Mouse (Mus musculus) CH12.LX (cell line): ENCODE data around the gene Rspry1. TPM values are rescaled to one million over a fixed set of nuclear protein-coding genes. Genes with fewer than 3 reads are reported as not detected.

Source experiments
- DNase-seq: peaks from one replicate; pipeline ENCODE4 v3.0.0-alpha.2; 2013; ENCODE audit errors: extremely low read depth
- H3K27ac ChIP-seq: 2 replicates; pipeline ENCODE4 v1.5.1; 2012; ENCODE audit warnings: low read depth, mild to moderate bottlenecking, control low read depth, moderate library complexity; ENCODE audit not compliant: insufficient read depth
- H3K27me3 ChIP-seq: replicated peaks from 2 replicates; pipeline ENCODE3; 2012; ENCODE audit warnings: inconsistent platforms
- H3K36me3 ChIP-seq, 2 experiments: replicated peaks in 1 of 2; 2 replicates each; pipeline versions ENCODE3 to v1.6.1; 2012; ENCODE audit warnings: inconsistent platforms in 1 of 2, low read length in 1 of 2, mild to moderate bottlenecking in 1 of 2, mixed read lengths in 1 of 2, moderate library complexity in 1 of 2; ENCODE audit not compliant: control insufficient read depth in 1 of 2, insufficient read depth in 1 of 2
- H3K4me1 ChIP-seq, 2 experiments: 2 replicates each; pipeline ENCODE4 v1.6.1; 2012; ENCODE audit warnings: inconsistent platforms in 1 of 2, moderate library complexity in 1 of 2; ENCODE audit not compliant: insufficient read depth in 2 of 2, control insufficient read depth in 1 of 2
- H3K4me2 ChIP-seq: 2 replicates; pipeline ENCODE4 v1.6.1; 2012; ENCODE audit warnings: low read depth, mild to moderate bottlenecking, control low read depth; ENCODE audit not compliant: poor library complexity, insufficient read depth, severe bottlenecking
- H3K4me3 ChIP-seq, 3 experiments: fragments of 150-350 bp in 1 of 3; sonication (generic) in 1 of 3; replicated peaks in 1 of 3; 2 replicates each; pipeline versions ENCODE3 to v1.5.1; 2011 to 2012; ENCODE audit warnings: low read depth in 2 of 3, low read length in 2 of 3, mild to moderate bottlenecking in 2 of 3, moderate library complexity in 2 of 3, control low read depth in 1 of 3, improper control_type of control experiment in 1 of 3, inconsistent platforms in 1 of 3, mixed read lengths in 1 of 3; ENCODE audit not compliant: poor library complexity in 1 of 3
- H3K79me2 ChIP-seq: replicated peaks from 2 replicates; pipeline ENCODE4 v1.6.1; 2012; ENCODE audit warnings: mild to moderate bottlenecking, moderate library complexity; ENCODE audit not compliant: control insufficient read depth, poor library complexity, insufficient read depth, severe bottlenecking; ENCODE audit errors: extremely low read depth
- H3K9ac ChIP-seq: 2 replicates; pipeline ENCODE4 v1.6.1; 2012; ENCODE audit warnings: low read depth, mild to moderate bottlenecking, control low read depth, moderate library complexity; ENCODE audit not compliant: insufficient read depth
- H3K9me3 ChIP-seq: replicated peaks from 2 replicates; pipeline ENCODE3; 2012; ENCODE audit warnings: low read length, inconsistent platforms, mixed read lengths
- BHLHE40 ChIP-seq: IDR thresholded peaks from 2 replicates; pipeline ENCODE4 v1.6.1; 2011; ENCODE audit warnings: mild to moderate bottlenecking, low read depth, low read length, improper control_type of control experiment
- CHD1 ChIP-seq: IDR thresholded peaks from 2 replicates; pipeline ENCODE4 v1.6.1; 2012; ENCODE audit warnings: low read depth, low read length, improper control_type of control experiment, inconsistent platforms
- CTCF ChIP-seq, 2 experiments: IDR thresholded peaks in 1 of 2; conservative IDR thresholded peaks in 1 of 2; 2 replicates each; pipeline ENCODE4 v1.5.1; 2011 to 2012; ENCODE audit warnings: low read depth in 2 of 2, low read length in 2 of 2, improper control_type of control experiment in 1 of 2, inconsistent platforms in 1 of 2, mild to moderate bottlenecking in 1 of 2, moderate library complexity in 1 of 2
- E2F4 ChIP-seq: IDR thresholded peaks from 2 replicates; pipeline ENCODE4 v1.6.1; 2011; ENCODE audit warnings: low read depth, low read length, improper control_type of control experiment; ENCODE audit not compliant: insufficient replicate concordance
- ELF1 ChIP-seq: IDR thresholded peaks from 2 replicates; pipeline ENCODE4 v1.6.1; 2014; ENCODE audit warnings: low read depth, mild to moderate bottlenecking, inconsistent platforms, low read length, improper control_type of control experiment
- ETS1 ChIP-seq: conservative IDR thresholded peaks from 2 replicates; pipeline ENCODE4 v1.6.1; 2012; ENCODE audit warnings: low read depth, mild to moderate bottlenecking, inconsistent platforms, low read length, improper control_type of control experiment, moderate library complexity
- GABPA ChIP-seq: IDR thresholded peaks from 2 replicates; pipeline ENCODE4 v1.6.1; 2012; ENCODE audit warnings: low read depth, low read length, improper control_type of control experiment, inconsistent platforms; ENCODE audit not compliant: insufficient replicate concordance
- HCFC1 ChIP-seq: IDR thresholded peaks from 2 replicates; pipeline ENCODE4 v1.6.1; 2012; ENCODE audit warnings: low read depth, mild to moderate bottlenecking, inconsistent platforms, low read length, improper control_type of control experiment
- IRF4 ChIP-seq: IDR thresholded peaks from 2 replicates; pipeline ENCODE4 v1.6.1; 2014; ENCODE audit warnings: low read depth, mild to moderate bottlenecking, inconsistent platforms, low read length, improper control_type of control experiment
- JUN ChIP-seq: IDR thresholded peaks from 2 replicates; pipeline ENCODE4 v1.6.1; 2011; ENCODE audit warnings: low read depth, mild to moderate bottlenecking, low read length, improper control_type of control experiment, moderate library complexity; ENCODE audit not compliant: insufficient read depth
- JUND ChIP-seq: conservative IDR thresholded peaks from 2 replicates; pipeline ENCODE4 v1.6.1; 2011; ENCODE audit warnings: low read depth, low read length, improper control_type of control experiment
- MAFK ChIP-seq: IDR thresholded peaks from 2 replicates; pipeline ENCODE4 v1.6.1; 2011; ENCODE audit warnings: low read length, improper control_type of control experiment; ENCODE audit not compliant: insufficient replicate concordance
- MAX ChIP-seq: IDR thresholded peaks from 2 replicates; pipeline ENCODE4 v1.6.1; 2011; ENCODE audit warnings: low read length, improper control_type of control experiment
- MAZ ChIP-seq: IDR thresholded peaks from 2 replicates; pipeline ENCODE4 v1.6.1; 2012; ENCODE audit warnings: low read depth, mild to moderate bottlenecking, inconsistent platforms, low read length, improper control_type of control experiment, moderate library complexity
- MEF2A ChIP-seq: IDR thresholded peaks from 2 replicates; pipeline ENCODE4 v1.6.1; 2014; ENCODE audit warnings: low read depth, mild to moderate bottlenecking, inconsistent platforms, low read length, improper control_type of control experiment, borderline replicate concordance
- MYC ChIP-seq: IDR thresholded peaks from 2 replicates; pipeline ENCODE4 v1.6.1; 2011; ENCODE audit warnings: low read depth, mild to moderate bottlenecking, improper control_type of control experiment, low read length
- NELFE ChIP-seq: IDR thresholded peaks from 2 replicates; pipeline ENCODE4 v1.6.1; 2011; ENCODE audit warnings: low read depth, low read length, improper control_type of control experiment
- PAX5 ChIP-seq: IDR thresholded peaks from 2 replicates; pipeline ENCODE4 v1.6.1; 2012; ENCODE audit warnings: low read length, inconsistent platforms, mixed read lengths
- POLR2AphosphoS2 ChIP-seq: IDR thresholded peaks from 2 replicates; pipeline ENCODE4 v1.6.1; 2011; ENCODE audit warnings: low read depth, low read length, improper control_type of control experiment
- RCOR1 ChIP-seq: conservative IDR thresholded peaks from 2 replicates; pipeline ENCODE4 v1.6.1; 2012; ENCODE audit warnings: low read depth, mild to moderate bottlenecking, inconsistent platforms, low read length, improper control_type of control experiment
- SMC3 ChIP-seq: IDR thresholded peaks from 2 replicates; pipeline ENCODE4 v1.6.1; 2011; ENCODE audit warnings: low read depth, low read length, improper control_type of control experiment
- TBP ChIP-seq: conservative IDR thresholded peaks from 2 replicates; pipeline ENCODE4 v1.6.1; 2011; ENCODE audit warnings: low read depth, low read length, improper control_type of control experiment
- TCF12 ChIP-seq: IDR thresholded peaks from 2 replicates; pipeline ENCODE4 v1.6.1; 2014; ENCODE audit warnings: low read depth, mild to moderate bottlenecking, inconsistent platforms, low read length, improper control_type of control experiment
- UBTF ChIP-seq: IDR thresholded peaks from 2 replicates; pipeline ENCODE4 v1.6.1; 2012; ENCODE audit warnings: low read depth, mild to moderate bottlenecking, inconsistent platforms, low read length, improper control_type of control experiment, moderate library complexity
- USF1 ChIP-seq: IDR thresholded peaks from 2 replicates; pipeline ENCODE4 v1.6.1; 2014; ENCODE audit warnings: low read depth, mild to moderate bottlenecking, inconsistent platforms, low read length, improper control_type of control experiment
- USF2 ChIP-seq: conservative IDR thresholded peaks from 2 replicates; pipeline ENCODE4 v1.6.1; 2011; ENCODE audit warnings: low read depth, low read length, improper control_type of control experiment
- ZMIZ1 ChIP-seq: IDR thresholded peaks from 2 replicates; pipeline ENCODE4 v1.6.1; 2012; ENCODE audit warnings: low read depth, mild to moderate bottlenecking, inconsistent platforms, low read length, improper control_type of control experiment
- dilution Hi-C: fragments of 300-500 bp; cut with MboI; formaldehyde crosslinking; loops from 2 replicates; pipeline ENCODE4 v1.14.3; 2020; ENCODE audit warnings: low sequenced_read_pairs; ENCODE audit not compliant: extremely low pct_unique_long_range_greater_than_20kb, extremely low pct_ligation_motif_present
- in situ Hi-C: fragments of 300-500 bp; cut with MboI; formaldehyde crosslinking; loops from 3 replicates; pipeline ENCODE4 v1.14.3; 2019; ENCODE audit warnings: low sequenced_read_pairs, low pct_ligation_motif_present, low pct_unique_long_range_greater_than_20kb, mixed read lengths
- polyA plus RNA-seq: library from polyadenylated mRNA; unstranded; fragments of >175 nt; gene quantifications from 2 replicates; pipeline ENCODE4 v1.2.1, GENCODE M21; 2012; ENCODE audit warnings: low read depth; ENCODE audit not compliant: insufficient read length
- total RNA-seq, 2 experiments: library from RNA; depleted of rRNA; stranded (reverse); fragments of 300-350 nt in 1 of 2; fragments of >200 nt in 1 of 2; gene quantifications; 2 replicates each; pipeline ENCODE4 v1.2.3; 2012 to 2014

Rspry1 gene
- total and polyA plus RNA-seq, 3 experiments = 13.4 to 23.5 (median 18.0) TPM

DNA sequence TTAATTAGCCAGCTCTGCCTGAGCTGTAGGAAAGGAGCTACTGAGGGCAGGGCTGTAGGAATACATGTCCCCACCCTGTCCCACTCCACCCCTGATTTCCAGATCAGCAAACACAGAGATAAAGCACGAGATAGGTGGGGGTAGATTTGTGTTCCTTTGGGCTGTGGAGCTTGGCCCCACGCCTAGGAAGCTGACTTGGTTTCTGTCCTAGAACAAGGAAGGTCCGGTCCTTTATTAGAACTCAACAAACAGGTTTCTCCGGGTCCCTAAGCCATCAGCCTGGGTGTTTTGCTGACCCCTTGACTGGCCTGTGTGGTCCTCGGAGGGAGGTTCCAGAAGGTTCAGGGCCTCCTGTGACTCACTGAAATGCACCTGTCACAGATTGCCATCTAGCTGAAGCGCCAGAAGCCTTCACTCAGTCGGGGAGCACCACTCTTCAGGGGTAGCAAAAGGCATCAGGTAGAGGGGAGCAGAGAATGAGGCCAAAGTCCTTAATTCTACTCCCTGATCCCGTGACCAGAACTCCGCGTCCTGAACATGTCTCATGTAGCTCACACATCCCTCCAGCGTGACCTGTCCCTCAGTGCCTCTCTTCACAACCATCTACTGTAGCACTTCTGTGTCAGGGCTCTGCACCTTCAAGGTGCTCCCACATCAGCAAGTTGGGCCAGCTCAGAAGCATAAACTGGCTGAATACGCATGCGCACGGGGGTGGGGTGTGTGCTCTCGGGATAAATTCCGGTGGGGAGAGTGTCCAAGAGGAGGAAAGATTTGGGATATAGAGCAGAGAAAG lies 81.2 kb downstream of the Rspry1 start:
- TF ChIP-seq BHLHE40 (no peak), JUND (no peak), JUN (no peak), MAX (no peak), E2F4 (no peak), USF2 (no peak), UBTF (no peak), POLR2AphosphoS2 (no peak), ZMIZ1 (no peak), ELF1 (no peak), CHD1 (no peak), MAZ (no peak), TCF12 (no peak), MEF2A (no peak), RCOR1 (no peak), ETS1 (no peak)
- TF ChIP-seq, all 38 proteins: peak for 0
- dilution Hi-C loops = no loop called here
- Histone ChIP-seq H3K27ac (no peak overlapping the region), H3K9ac (no peak overlapping the region), H3K27me3 (no peaks in the 10 kb centered on the region), H3K4me2 (no peak overlapping the region), H3K4me1 (no peaks in the 10 kb centered on the region), H3K36me3 (peaks cover 0 to 6% of the 10 kb centered on the region in 2 experiments), H3K4me3 (no peak overlapping the region), H3K9me3 (peaks cover 3% of the 10 kb centered on the region), H3K79me2 (no peaks in the 10 kb centered on the region)
- in situ Hi-C loops = no loop called here
- DNase-seq = no peak

GRCm38 (mm10) chr8:94684287-94684686 lies 82.5 kb downstream of the Rspry1 start:
- Histone ChIP-seq H3K27ac (no peak overlapping the region), H3K9me3 (peaks cover 3% of the 10 kb centered on the region), H3K4me3 (no peak overlapping the region), H3K27me3 (no peaks in the 10 kb centered on the region), H3K4me1 (no peaks in the 10 kb centered on the region), H3K9ac (no peak overlapping the region), H3K79me2 (no peaks in the 10 kb centered on the region; the same call in 1 of the 2 replicates), H3K4me2 (no peak overlapping the region), H3K36me3 (peaks cover 0 to 3% of the 10 kb centered on the region in 2 experiments)
- in situ Hi-C loops (no loop called here), dilution Hi-C loops (no loop called here)
- DNase-seq = no peak
- TF ChIP-seq USF1 = no peak
- no peak for TF ChIP-seq SMC3
- TF ChIP-seq ETS1 = no peak
- no peak for TF ChIP-seq GABPA
- TF ChIP-seq NELFE = no peak
- no peak for TF ChIP-seq HCFC1
- no peak for TF ChIP-seq PAX5
- TF ChIP-seq MAX = no peak
- TF ChIP-seq CTCF (conservative IDR thresholded peaks at IDR 0.05 in 1 of 2, IDR thresholded peaks at IDR 0.05 in 1 of 2; ENCODE audit: low read depth in 2 of 2, low read length in 2 of 2) = no peak
- no peak for TF ChIP-seq TBP
- TF ChIP-seq ELF1 = no peak
- no peak for TF ChIP-seq MYC
- no peak for TF ChIP-seq CHD1
- no peak for TF ChIP-seq BHLHE40
- TF ChIP-seq MAFK = no peak
- TF ChIP-seq IRF4 = no peak
